Mouse (Mus musculus) liver, embryonic 14.5 days (tissue): Measurements from ENCODE around the gene Zfp422.

ENCODE experiments used
- CTCF ChIP-seq: IDR thresholded peaks from 2 replicates; pipeline ENCODE4 v1.5.1; 2016; ENCODE audit warnings: antibody characterized with exemption, low read depth, control low read depth
- EP300 ChIP-seq: IDR thresholded peaks from 2 replicates; pipeline ENCODE4 v1.6.1; 2016; ENCODE audit warnings: antibody characterized with exemption, low read depth

GRCm38 (mm10) chr6:116663364-116663763 lies 34.6 kb upstream of the Zfp422 start:
- TF ChIP-seq CTCF (no peak), EP300 (no peak)
